Mouse (Mus musculus) CH12.LX (cell line): ENCODE data around the gene Prss35.

Experiments
- CTCF ChIP-seq, 2 experiments: IDR thresholded peaks in 1 of 2; conservative IDR thresholded peaks in 1 of 2; 2 replicates each; pipeline ENCODE4 v1.5.1; 2011 to 2012; ENCODE audit warnings: low read depth in 2 of 2, low read length in 2 of 2, improper control_type of control experiment in 1 of 2, inconsistent platforms in 1 of 2, mild to moderate bottlenecking in 1 of 2, moderate library complexity in 1 of 2
- ETS1 ChIP-seq: conservative IDR thresholded peaks from 2 replicates; pipeline ENCODE4 v1.6.1; 2012; ENCODE audit warnings: low read depth, mild to moderate bottlenecking, inconsistent platforms, low read length, improper control_type of control experiment, moderate library complexity
- HCFC1 ChIP-seq: IDR thresholded peaks from 2 replicates; pipeline ENCODE4 v1.6.1; 2012; ENCODE audit warnings: low read depth, mild to moderate bottlenecking, inconsistent platforms, low read length, improper control_type of control experiment
- POLR2A ChIP-seq: IDR thresholded peaks from 2 replicates; pipeline ENCODE4 v1.6.1; 2011; ENCODE audit warnings: low read depth, mild to moderate bottlenecking, improper control_type of control experiment, low read length
- POLR2AphosphoS2 ChIP-seq: IDR thresholded peaks from 2 replicates; pipeline ENCODE4 v1.6.1; 2011; ENCODE audit warnings: low read depth, low read length, improper control_type of control experiment

DNA sequence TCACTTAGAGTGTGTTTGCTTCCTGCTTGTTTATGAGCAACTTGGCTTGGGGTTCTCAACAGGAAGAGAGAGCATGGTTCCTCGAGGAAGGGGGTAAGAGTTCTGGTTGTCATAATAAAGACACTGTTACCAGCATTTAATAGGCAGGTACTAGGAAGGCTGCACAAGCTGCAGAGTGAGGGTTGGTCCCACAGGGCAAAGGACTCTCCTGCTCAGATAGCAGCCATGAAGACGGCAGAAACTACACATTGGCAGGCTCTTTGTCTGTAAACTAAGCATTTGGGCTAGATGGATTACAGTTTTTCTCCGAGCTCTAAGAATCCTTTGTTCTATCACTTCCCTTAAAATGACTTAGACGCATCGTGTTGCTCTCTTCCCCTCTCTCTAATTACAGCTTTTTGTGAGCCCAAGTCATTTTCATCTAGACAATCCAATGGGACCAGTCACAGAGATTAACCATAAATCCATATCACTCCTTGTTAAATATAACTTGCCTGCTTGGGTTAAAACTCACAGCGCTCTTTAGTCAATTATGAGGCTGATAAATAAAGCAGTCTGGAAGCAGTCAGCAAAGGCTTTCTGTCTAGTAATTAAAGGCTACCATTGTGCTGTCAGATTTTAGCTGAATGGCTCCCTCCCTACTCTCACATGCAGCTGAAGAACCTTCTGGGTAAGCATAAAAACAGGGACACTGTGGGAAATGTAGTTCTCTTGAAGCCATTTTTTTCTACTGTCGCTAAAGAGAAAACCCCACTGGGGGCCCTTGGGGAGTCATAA, 17.7 kb upstream of the Prss35 start:
- TF ChIP-seq HCFC1 (peak; percentile 59; the same call in 1 of the 2 replicates), POLR2A (no peak), POLR2AphosphoS2 (no peak), CTCF (conservative IDR thresholded peaks at IDR 0.05 in 1 of 2, IDR thresholded peaks at IDR 0.05 in 1 of 2; ENCODE audit: low read depth in 2 of 2, low read length in 2 of 2) (no peak), ETS1 (no peak)
